Mouse (Mus musculus) ovary, adult 18-20 months (tissue): ENCODE results near the gene Slc25a12.
A peak's percentile ranks its signal among the peaks of the same experiment; 100 is the strongest.

Experiments used
- DNase-seq: peaks from one replicate; pipeline ENCODE4 v3.0.0; 2022; ENCODE audit warnings: low spot score, mixed read lengths

Gene Slc25a12

GRCm38 (mm10) chr2:71309726-71310125 is 57.8 kb downstream of the Slc25a12 start:
- DNase-seq = no peak

GRCm38 (mm10) chr2:71306357-71306756 is 61.2 kb downstream of the Slc25a12 start:
- no peak for DNase-seq

GRCm38 (mm10) chr2:71304821-71305220 is 62.7 kb downstream of the Slc25a12 start:
- no peak for DNase-seq

DNA sequence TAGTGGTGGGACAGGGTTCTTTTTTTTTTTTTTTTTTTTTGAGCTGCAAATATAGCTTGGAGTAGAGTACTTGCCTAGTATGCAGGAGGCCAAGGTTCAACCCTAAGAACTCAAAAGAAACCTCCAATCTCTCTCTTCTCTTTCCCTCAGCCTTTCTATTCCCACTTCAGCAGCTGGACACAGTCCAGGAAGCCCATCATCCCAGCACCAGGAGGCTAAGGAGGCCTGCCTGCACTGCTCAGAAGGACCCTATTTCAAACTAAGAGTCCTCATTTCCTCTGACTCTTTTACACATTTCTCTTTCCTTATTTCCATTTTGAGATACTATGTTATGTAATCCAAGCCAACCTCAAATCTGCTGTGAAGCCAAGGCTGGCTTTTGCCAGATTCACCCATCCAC is 64.3 kb downstream of the Slc25a12 start:
- no peak for DNase-seq

DNA sequence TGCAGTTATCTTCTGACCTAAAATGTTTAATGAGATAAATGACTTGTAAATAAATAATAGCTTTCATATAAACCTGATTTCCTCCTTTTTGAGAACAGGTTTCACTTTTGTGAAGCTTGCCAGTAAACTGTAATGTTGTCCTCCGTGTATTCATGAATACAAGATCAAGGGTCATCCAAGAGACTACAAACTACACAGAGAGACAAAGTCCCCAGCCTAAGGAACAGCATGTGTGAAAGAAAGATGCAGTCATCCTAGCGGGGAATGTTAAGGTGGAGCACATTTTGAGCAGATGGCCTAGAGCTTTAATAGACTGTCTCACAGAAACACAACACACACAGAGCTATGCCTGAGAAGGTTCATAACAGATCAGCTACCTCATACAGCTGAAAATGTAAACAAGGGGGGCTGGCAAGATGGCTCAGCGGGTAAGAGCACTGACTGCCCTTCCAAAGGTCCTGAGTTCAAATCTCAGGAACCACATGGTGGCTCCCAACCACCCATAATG is 65.3 kb downstream of the Slc25a12 start:
- no peak for DNase-seq

- no peak for DNase-seq
Measured at GRCm38 (mm10) chr2:71298729-71299128, 68.8 kb downstream of the Slc25a12 start.

GRCm38 (mm10) chr2:71297501-71297900 is 70.0 kb downstream of the Slc25a12 start:
- no peak for DNase-seq

- DNase-seq = no peak
Measured at GRCm38 (mm10) chr2:71295844-71296243, 71.7 kb downstream of the Slc25a12 start.

DNA sequence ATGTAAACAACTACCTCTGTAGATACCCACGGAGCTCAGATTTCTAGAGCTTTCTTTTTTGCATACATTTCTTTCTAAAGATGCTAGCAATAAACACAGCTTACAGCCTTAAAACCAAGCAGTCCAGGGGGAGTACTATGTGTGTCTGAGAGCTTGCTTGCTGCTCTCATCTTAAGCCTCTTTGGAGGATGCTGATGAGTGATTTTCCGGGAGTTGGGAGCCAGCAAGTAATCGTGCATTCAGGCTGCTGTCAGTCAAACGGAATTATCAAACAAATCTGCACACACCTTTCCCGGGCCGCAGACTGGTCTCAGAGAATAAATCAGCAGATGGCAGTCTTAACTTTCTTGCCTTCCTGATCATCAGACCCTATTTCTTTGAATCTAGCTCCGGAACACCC is 73.1 kb downstream of the Slc25a12 start:
- DNase-seq = no peak

DNA sequence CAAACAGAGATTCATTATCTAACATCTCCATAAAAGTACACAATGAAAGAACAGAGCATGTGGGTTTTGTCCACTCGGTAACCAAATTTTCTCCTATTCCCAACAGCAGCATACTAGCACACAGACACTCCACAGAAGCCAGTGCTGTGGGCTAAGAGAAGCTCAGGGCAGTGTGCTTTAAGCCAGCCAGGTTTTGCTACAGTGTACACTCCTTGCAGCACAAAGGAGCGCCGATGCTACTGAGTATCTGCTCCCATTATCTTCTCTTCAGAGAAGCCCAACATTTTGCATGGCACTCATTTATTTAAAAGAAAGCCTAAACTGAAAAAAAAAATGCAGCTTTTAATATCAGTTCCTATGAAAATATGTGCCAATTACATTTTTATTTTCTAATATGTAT is 73.6 kb downstream of the Slc25a12 start:
- no peak for DNase-seq

GRCm38 (mm10) chr2:71291566-71291965 is 76.0 kb downstream of the Slc25a12 start:
- no peak for DNase-seq

- no peak for DNase-seq
Measured at GRCm38 (mm10) chr2:71290107-71290775, 77.3 kb downstream of the Slc25a12 start.

DNA sequence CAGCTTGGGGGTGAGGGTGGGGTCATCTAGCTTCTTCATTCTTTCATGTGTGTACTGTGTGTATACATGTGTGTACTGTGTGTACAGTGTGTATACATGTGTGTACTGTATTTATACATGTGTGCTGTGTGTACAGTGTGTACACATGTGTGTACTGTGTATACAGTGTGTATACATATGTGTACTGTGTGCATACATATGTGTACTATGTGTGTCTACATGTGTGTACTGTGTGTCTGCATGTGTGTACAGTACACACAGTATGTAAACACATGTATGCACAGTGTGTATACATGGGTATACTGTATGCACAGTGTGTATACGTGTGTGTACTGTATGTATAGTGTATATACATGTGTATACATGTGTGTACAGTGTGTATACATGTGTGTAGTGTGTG is 85.6 kb downstream of the Slc25a12 start:
- no peak for DNase-seq

DNA sequence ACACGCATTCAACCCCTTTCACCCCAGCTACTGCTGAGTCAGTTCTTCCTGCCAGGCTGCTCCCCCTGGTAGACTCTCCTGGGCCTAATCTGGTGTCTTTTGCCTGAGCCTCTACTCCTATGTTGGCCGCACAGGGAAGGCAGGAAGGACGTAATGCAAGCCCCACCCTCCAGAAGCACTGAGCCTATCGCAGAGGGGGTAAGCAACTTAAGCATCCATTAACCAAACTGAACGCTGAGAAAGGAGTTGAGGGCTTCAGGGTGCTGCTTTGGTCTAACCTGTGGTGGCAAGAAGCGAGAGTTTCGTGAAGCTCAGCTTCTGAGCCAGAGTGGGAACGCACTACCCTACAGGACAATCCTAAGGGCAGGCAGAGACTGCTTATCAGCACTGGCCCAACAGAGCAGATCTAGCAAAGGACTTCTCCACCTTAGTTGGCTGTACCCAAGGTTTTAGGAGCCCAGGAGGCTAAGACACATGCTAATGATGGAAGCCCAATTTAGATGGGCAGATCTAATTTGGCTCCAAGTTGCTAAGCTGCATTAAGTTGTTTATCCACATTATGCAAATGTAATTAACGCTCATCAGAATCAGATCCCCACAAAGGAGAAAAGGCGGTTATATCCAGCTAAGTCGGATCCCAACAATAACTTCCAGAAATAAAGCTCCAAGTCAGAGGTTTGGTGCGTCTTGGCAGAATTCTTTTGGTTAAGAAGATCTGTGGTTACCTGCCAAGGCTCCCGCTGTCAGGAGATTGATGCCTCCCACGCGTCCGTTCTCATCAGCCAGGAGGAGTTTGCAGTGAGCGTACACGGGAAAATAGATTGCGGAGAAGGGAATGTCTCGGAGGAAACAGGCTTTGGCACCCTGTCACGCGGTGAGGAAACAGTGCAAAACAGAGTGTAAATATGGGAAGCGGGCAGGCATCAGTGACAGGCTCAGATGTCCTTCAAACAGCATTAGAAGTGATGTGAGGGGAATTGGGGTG is 88.5 kb downstream of the Slc25a12 start:
- peak; percentile 11 for DNase-seq

DNA sequence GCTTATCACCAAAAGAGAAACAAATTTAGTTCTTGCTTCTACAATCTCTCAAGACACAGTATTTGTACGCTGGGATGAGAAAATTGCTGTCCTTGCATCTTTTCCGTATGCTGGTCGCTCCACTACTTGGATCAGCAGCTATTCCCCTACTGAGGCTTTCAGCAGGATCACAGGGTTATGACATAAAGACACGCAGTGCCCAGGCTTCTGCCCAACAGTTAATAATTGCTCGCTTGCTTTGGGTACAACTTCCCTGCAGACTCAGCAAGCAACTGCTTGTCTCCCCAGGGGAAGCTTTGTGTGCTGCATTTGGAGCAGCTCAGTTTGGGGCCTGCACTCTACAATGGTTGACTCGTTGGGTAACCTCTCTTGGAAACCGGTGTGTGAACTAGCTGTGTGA is 91.8 kb downstream of the Slc25a12 start:
- DNase-seq = no peak

- DNase-seq = peak; percentile 57
Measured at GRCm38 (mm10) chr2:71273955-71274679, 93.4 kb downstream of the Slc25a12 start.

- no peak for DNase-seq
Measured at GRCm38 (mm10) chr2:71270085-71270484, 97.5 kb downstream of the Slc25a12 start.

DNA sequence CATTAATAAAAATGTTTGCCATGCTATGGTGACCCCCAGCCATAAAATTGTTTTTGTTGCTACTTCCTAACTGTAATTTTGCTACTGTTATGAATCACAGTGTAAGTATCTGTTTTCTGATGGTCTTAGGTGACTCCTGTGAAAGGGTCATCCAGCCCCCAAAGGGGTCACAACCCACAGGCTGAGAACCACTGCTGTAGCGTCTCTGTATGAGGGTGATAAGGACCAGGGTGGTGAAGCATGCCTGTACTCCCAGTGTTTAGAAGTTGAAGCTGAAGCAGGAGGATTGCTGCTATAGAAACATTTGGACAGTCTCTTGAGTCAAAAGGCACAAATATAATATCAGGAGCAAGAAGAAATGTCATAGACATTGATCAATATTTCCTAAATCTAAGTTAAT is 98.2 kb downstream of the Slc25a12 start:
- DNase-seq = no peak

DNA sequence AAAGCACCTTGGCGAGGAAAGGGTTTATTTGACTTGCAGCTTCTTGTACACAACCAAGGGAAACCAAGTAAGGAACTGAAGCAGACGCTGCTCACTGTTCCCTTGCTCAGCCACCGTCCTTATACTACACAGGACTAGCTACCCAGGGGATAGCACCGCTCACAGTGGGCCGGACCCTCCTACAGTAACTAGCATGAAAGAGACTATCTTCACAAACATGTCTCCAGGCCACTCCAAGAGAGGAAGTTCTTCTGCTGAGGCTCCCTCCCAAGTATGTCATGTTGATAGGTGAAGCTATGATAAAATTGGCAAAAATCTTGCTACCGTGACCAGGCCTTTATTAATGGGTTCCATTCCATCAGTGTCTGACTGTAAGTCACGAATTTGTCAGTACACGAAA is 98.9 kb downstream of the Slc25a12 start:
- DNase-seq = no peak

DNA sequence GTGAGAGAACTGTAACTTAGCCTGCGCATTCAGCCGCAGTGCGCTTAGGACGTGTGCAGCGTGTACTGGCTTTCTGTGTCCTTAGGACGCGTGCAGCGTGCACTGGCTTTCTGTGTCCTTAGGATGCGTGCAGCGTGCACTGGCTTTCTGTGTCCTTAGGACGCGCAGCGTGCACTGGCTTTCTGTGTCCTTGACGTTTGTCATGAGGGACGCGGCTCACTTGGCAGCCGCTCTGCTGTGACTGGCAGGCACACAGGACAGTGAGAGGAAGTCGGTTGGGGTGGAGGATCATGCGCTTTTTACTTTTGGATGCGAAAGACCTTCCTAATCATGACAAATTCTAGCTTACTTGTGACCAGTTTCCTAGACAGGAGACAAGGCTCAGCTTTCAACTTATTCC is 103.0 kb downstream of the Slc25a12 start:
- no peak for DNase-seq

- DNase-seq = no peak
Measured at GRCm38 (mm10) chr2:71256581-71256980, 111.0 kb downstream of the Slc25a12 start.

DNA sequence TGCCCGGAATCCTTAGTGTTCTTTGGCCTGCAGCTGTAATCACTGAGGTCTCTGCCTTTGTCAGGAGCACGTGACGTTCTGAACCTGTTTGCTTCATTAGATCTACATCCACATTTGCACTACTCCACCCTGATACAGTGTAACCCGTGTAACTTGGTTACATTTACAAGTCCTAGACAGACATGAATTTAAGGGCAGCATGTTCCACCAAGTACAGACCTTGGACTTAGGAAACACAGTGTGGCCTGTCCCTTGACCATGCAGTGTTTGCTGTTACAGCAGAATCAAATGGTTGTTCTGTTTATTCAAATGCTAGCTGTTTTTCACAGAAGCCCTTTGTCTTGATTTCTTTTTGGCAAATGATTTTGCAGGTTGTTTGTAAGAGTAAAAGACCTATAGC is 112.7 kb downstream of the Slc25a12 start:
- no peak for DNase-seq
